Mouse (Mus musculus): Measurements from ENCODE around the gene AI854703.

DNA sequence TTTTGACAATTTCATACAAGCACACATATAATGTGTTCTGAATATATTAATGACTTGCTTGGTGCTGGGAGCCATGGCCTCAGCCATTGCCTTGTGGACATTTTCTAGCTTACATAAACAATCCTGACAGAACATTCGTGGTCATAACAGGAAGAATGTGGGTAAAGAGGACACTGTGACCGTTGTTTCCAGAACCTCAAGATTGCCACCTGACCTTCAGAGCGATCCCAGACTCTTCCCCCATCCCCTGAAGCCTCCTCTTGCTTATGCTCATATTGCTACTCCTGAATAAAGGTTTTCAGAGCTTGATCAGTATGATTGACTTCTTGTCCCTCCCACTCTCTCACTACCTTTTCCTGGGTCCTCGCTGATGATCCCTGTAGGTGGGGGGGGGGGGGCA lies 51.8 kb downstream of the AI854703 start:
- no peak for TF ChIP-seq CTCF (IDR thresholded peaks at IDR 0.05; ENCODE audit: insufficient read depth, low read length)
- no peak for TF ChIP-seq POLR2A (IDR thresholded peaks at IDR 0.05; ENCODE audit: borderline replicate concordance, extremely low read depth, low read depth, low read length)
